Mouse (Mus musculus) spleen, adult 2 months (tissue): ENCODE measurements around the gene Ndufa10.

ENCODE experiments used
- CTCF ChIP-seq: fragments of 200-500 bp; IDR thresholded peaks from 2 replicates; pipeline ENCODE4 v1.5.1; 2011; ENCODE audit warnings: mild to moderate bottlenecking, inconsistent platforms; ENCODE audit not compliant: insufficient read depth, insufficient read length, insufficient replicate concordance; ENCODE audit errors: extremely low read depth
- POLR2A ChIP-seq: fragments of 200-500 bp; IDR thresholded peaks from 2 replicates; pipeline ENCODE4 v1.6.1; 2011; ENCODE audit warnings: low read depth, low read length, inconsistent platforms

- TF ChIP-seq CTCF, result no peak
- TF ChIP-seq POLR2A, result no peak
Measured at GRCm38 (mm10) chr1:92448293-92448692, 25.4 kb downstream of the Ndufa10 start.
